8 mouse cellular contexts compared by ENCODE assay signal in genomic region chr2:33316516-33316915, GRCm38 (mm10). TPM values are rescaled to one million over a fixed set of nuclear protein-coding genes. Genes with fewer than 3 reads are reported as not detected.
DNase-seq lines count a peak whose midpoint lies in the region; ATAC-seq and TF ChIP-seq lines count a peak whose summit lies in the region.

No protein-coding gene starts in this region.

- H3K4me3 ChIP-seq in embryonic facial prominence, embryonic 13.5 days, result no peak overlapping the region
- H3K4me3 ChIP-seq in kidney, adult 2 months (ENCODE audit: insufficient read depth, low read depth, low read length), result no peak overlapping the region
- H3K4me3 ChIP-seq in limb, embryonic 14.5 days (replicated peaks; ENCODE audit: low read length), result no peak overlapping the region

- ATAC-seq in embryonic facial prominence, embryonic 13.5 days (ENCODE audit: insufficient number of reproducible peaks, insufficient read depth, low FRiP score, low TSS enrichment, low read depth), result peak; percentile 68; the same call in 1 of the 2 replicates
- peak; percentile 83 for ATAC-seq in limb, embryonic 14.5 days (ENCODE audit: low FRiP score, low read depth)
- ATAC-seq in monocyte, adult 5-6 weeks (replicated peaks; ENCODE audit: insufficient number of reproducible peaks, low FRiP score, low TSS enrichment, poor library complexity, severe bottlenecking), result peak; percentile 59; the same call in 1 of the 2 replicates

- peak; percentile 69 for TF ChIP-seq CTCF in kidney, adult 2 months (conservative IDR thresholded peaks at IDR 0.05; ENCODE audit: insufficient read depth, insufficient read length, low read depth, low read length)

- H3K27me3 ChIP-seq in embryonic facial prominence, embryonic 13.5 days, result no peaks in the 10 kb centered on the region
- H3K27me3 ChIP-seq in kidney, adult 2 months (replicated peaks; ENCODE audit: control insufficient read depth, insufficient read depth, low read length), result no peaks in the 10 kb centered on the region
- no peaks in the 10 kb centered on the region for H3K27me3 ChIP-seq in limb, embryonic 14.5 days (ENCODE audit: control insufficient read depth, insufficient read depth, low read length)
- H3K27me3 ChIP-seq in splenic B cell, adult 2 months (ENCODE audit: control insufficient read depth, insufficient read depth, low read length, poor library complexity, severe bottlenecking), result no peaks in the 10 kb centered on the region

- no peaks in the 10 kb centered on the region for H3K36me3 ChIP-seq in embryonic facial prominence, embryonic 13.5 days
- H3K36me3 ChIP-seq in kidney, adult 2 months (ENCODE audit: control insufficient read depth, insufficient read depth, low read length), result no peaks in the 10 kb centered on the region
- no peaks in the 10 kb centered on the region for H3K36me3 ChIP-seq in limb, embryonic 14.5 days (ENCODE audit: control insufficient read depth, insufficient read depth, low read length)
- H3K36me3 ChIP-seq in splenic B cell, adult 2 months (ENCODE audit: control insufficient read depth, insufficient read depth, low read length, poor library complexity, severe bottlenecking), result no peaks in the 10 kb centered on the region

- no peak overlapping the region for H3K9ac ChIP-seq in embryonic facial prominence, embryonic 13.5 days
- H3K9ac ChIP-seq in limb, embryonic 14.5 days (ENCODE audit: low read depth, low read length, severe bottlenecking), result no peak overlapping the region

- H3K9me3 ChIP-seq in embryonic facial prominence, embryonic 13.5 days, result no peaks in the 10 kb centered on the region
- H3K9me3 ChIP-seq in limb, embryonic 14.5 days (ENCODE audit: control insufficient read depth, low read length), result no peaks in the 10 kb centered on the region

- TF ChIP-seq POLR2A in kidney, adult 2 months (IDR thresholded peaks at IDR 0.05; ENCODE audit: low read depth, low read length), result no peak
- TF ChIP-seq POLR2A in limb, embryonic 14.5 days (IDR thresholded peaks at IDR 0.05; ENCODE audit: borderline replicate concordance, extremely low read depth, insufficient read depth, insufficient read length), result no peak

- no peak overlapping the region for H3K27ac ChIP-seq in embryonic facial prominence, embryonic 13.5 days
- H3K27ac ChIP-seq in kidney, adult 2 months (ENCODE audit: insufficient read depth, low read depth, low read length), result no peak overlapping the region
- no peak overlapping the region for H3K27ac ChIP-seq in limb, embryonic 14.5 days (replicated peaks; ENCODE audit: low read depth, low read length)

- DNase-seq in layer of hippocampus, adult 11-12 months (ENCODE audit: low spot score), result peak; percentile 77
- DNase-seq in layer of hippocampus, adult 9-10 months (ENCODE audit: low spot score), result no peak
- peak; percentile 88 for DNase-seq in heart, adult 8-10 months (ENCODE audit: low spot score)
- DNase-seq in kidney, adult 2 months, result peak; percentile 75
- peak; percentile 73 for DNase-seq in limb, embryonic 14.5 days (ENCODE audit: low spot score)
- peak; percentile 15 for DNase-seq in splenic B cell, adult 2 months (ENCODE audit: low read depth, low spot score)

- H3K4me2 ChIP-seq in embryonic facial prominence, embryonic 13.5 days, result no peak overlapping the region
- no peak overlapping the region for H3K4me2 ChIP-seq in limb, embryonic 14.5 days (replicated peaks; ENCODE audit: low read depth, low read length, severe bottlenecking)

- 32% methylated on average over 7 of the region's 7 CpGs for WGBS in embryonic facial prominence, embryonic 13.5 days
- WGBS in kidney, adult 2 months, result 41% methylated on average over 7 of the region's 7 CpGs
- 26% methylated on average over 7 of the region's 7 CpGs for WGBS in limb, embryonic 14.5 days

- peaks cover 41% of the 10 kb centered on the region for H3K4me1 ChIP-seq in embryonic facial prominence, embryonic 13.5 days
- no peaks in the 10 kb centered on the region for H3K4me1 ChIP-seq in kidney, adult 2 months (ENCODE audit: control insufficient read depth, insufficient read depth, low read length)
- peaks cover 8% of the 10 kb centered on the region for H3K4me1 ChIP-seq in limb, embryonic 14.5 days (ENCODE audit: control insufficient read depth, insufficient read depth, low read length)

RNA-seq across cellular contexts. Expression of gene Ralgps1, which starts 54.8 kb away (rescaled TPM):
- polyA plus RNA-seq in embryonic facial prominence, embryonic 13.5 days (2015; fragmentation: Nextera tagmentation; extraction: Ambion mirVana), result 4.0 and 4.9 TPM in 2 replicates
- 1 to 10 TPM; 6.2 to 7.0 (median 6.4) TPM for total RNA-seq in heart, adult 8-10 months (2022)
- 4.9 and 5.6 TPM in 2 replicates for polyA plus RNA-seq in kidney, adult 2 months (2012; rRNA removed)
- polyA plus RNA-seq in limb, embryonic 14.5 days (2012; rRNA removed), result 5.4 and 6.4 TPM in 2 replicates
- 3.5 and 4.7 TPM in 2 replicates for polyA plus RNA-seq in limb, embryonic 14.5 days (2014; fragmentation: Nextera tagmentation; extraction: Ambion mirVana)
- total RNA-seq in monocyte, adult 5-6 weeks (2017), result 1.9 to 3.7 TPM (median 3.5 TPM) in 3 replicates
